Mouse (Mus musculus) ZHBTc4 (cell line): ENCODE data around the gene Zfp280b.
"Not testable (repeated sequence)": the region's sequence is repeated elsewhere in the genome, so short reads cannot be mapped to it uniquely, and the experiment has no call there.

ENCODE experiments used
- DNase-seq: peaks from one replicate; pipeline ENCODE4 v3.0.0-alpha.2; 2011; ENCODE audit warnings: low read depth, low spot score

The Zfp280b gene

GRCm38 (mm10) chr10:76032402-76033118, at the start of gene Zfp280b:
TSS of gene Zfp280b (plus strand) at chr10:76032650.
- peak; percentile 99 for DNase-seq

DNA sequence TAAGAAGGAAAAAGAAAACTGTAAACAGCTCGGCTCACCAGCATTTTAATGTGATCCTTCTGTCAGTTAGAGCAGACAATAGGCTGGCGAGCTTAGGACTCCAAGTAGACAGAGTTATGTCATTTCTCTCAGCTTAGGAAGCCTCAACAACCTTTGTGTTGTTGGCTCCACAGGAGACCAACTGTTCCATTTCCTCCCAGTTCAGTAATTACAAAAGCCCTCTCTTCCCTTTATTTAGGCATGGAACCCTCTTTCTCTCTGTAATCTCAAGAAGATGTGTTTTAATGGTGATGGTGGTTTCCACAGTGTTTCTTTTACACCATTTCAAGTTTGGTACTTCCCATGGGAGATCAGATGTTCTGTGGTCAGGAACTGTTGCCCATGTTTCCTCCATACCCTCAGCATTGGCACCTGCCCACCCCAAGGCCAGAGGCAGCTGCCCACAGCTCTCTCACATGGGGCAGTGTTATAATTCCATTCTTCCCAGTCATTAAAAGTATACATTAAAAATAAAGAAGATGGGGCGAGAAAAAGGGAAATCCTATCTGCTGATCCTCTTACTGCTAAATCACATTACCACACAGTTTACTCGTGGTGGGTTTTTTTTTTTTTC, 41.9 kb upstream of the Zfp280b start:
- peak; percentile 65 for DNase-seq

DNA sequence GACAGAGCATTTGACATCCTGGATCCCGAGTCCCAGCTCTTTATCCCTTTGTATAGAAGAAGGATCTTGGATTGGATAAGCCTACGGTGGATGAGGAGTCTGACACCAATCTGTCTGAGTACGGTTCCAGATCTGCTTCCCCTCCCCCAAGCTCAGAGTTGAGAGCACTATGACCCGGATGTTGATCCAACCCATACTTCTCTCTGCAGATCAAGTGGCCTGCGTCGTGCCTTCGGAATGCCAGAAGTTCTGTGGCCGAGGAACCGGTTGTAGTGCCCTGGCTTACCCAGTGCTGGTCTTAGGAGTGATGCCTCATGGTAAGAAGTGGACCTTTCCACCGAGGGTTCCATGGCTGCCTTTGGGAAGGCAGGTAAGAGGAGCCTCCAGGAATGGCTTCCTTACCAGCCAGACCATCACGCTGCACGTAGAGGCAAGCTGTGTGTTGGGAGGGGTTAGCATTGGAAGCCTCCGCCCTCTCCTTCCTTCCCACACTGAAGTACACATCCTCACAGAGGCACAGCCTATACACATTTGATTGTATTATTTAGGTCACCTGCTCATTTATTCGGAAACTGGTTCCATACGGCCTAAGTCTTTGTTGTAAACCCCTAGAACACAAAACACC, 38.7 kb upstream of the Zfp280b start:
- DNase-seq: peak; percentile 87

DNA sequence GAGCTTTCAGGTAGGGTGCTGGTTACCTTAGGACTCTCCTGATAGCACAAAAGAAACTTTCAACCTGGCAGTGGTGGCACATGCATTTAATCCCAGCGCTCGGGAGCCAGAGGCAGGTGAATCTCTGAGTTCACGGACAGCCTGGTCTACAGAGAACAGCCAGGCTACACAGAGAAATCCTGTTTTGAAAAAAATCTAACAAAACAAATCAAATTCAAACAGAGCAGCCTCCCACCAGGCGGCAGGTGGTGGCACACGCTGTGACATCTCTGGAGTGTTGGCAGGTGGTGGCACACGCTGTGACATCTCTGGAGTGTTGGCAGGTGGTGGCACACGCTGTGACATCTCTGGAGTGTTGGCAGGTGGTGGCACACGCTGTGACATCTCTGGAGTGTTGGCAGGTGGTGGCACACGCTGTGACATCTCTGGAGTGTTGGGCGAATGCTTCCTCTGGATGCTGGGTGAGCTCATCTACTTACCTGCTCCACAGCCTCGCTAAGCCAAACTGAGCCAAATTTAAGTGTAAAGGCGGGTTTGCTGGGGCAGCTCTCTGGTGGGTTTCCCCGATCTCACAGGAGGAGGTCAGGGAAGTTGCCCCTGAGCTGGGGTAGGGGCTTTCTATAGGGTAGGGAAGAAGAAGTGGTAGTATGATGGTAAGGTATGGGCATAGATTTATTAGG, 37.8 kb upstream of the Zfp280b start:
- not testable (repeated sequence) for DNase-seq

DNA sequence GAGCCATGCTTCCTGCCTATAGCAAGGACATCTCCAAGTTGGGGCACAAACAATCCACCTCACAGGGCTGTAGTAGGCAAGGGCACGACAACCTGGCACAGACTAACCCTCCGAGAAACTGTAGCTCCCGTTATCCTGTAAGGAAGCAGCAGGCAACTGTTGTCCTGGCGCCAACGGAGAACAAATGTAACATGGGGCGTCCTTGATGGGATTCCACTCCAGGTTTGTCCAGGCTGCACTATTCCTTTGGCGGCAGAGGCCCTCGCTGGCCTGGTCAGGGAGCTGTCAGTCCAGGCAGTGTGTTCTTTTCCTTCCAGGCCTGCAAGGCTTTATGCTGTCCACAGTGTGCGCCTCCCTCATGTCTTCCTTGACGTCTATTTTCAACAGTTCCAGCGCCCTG, 37.0 kb upstream of the Zfp280b start:
- no peak for DNase-seq

DNA sequence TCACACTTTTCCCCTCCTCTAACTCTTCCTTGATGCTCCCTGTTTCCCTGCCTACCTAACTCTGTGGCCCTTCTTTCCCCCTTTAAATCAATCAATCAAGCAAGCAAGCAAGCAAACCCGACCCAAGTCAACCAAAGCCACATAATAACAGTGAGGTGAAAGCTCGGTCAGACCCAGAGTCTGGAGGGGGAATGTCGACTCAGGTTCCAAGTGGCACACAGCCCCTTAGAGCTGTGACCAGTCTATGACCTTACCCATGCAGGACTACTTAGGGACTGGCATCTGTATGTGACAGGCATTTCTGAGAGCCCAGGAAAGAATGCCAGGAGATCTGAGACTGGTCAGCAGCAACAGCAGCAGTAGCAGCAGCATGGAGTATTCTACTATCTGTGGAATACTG, 36.1 kb upstream of the Zfp280b start:
- no peak for DNase-seq

DNA sequence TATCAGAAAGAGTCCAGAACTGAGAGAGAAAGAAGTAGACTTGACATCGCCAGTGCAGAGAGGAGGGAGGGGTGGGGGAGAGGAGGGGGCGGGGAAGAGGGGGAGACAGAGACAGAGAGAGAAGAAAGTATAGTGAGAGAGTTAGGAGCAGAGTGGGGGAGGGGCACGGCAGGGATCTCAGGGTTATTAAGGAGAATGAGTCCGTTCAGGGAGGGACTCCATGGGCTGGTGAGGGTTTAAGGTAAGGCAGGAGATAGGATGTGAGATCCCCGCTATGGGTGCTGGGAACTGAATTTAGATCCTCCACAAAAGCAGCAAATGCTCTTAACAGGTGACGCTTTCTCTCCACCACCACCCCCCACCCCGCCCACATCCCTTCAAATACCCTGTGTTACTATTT, 31.3 kb upstream of the Zfp280b start:
- DNase-seq: no peak

DNA sequence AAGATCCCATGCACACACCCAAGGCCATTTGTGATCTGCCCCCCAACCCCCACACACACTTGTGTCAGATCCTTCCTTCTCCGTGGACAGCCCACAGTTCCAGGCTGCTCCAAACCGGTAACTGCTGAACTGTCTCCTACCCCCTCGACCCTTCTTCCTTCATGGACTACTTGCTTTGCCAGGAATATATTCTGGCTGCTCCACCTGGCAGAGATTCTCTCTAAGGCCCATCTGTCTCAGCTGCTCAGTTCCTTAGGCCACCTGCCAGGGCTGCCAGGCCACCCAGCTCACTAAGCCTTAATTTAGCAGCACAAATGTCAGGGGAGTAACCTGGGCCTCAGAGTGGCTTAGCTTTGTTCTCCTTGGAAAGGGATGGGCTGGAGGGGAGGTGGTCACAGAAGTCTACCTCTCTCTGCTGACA, 30.3 kb upstream of the Zfp280b start:
- peak; percentile 39 for DNase-seq

DNA sequence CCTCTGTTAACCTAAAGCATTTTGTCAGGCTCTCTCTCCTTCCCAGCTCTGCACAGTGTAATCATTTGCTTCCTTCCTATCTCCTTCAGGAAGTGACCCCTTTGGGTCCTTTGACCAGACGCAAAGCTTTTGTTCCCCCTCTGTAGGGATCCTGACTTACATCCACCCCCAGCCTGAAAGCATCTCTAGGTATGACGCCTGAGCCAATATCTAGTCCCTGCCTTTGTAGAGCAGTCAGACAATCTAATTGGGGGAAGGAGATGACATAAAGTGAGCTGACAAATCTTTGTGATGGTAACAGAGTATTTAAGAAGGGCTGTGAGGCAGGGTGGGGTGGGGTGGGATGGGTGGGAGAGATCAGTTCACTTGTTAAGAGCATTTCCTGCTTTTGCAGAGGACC, 29.8 kb upstream of the Zfp280b start:
- DNase-seq: peak; percentile 79

DNA sequence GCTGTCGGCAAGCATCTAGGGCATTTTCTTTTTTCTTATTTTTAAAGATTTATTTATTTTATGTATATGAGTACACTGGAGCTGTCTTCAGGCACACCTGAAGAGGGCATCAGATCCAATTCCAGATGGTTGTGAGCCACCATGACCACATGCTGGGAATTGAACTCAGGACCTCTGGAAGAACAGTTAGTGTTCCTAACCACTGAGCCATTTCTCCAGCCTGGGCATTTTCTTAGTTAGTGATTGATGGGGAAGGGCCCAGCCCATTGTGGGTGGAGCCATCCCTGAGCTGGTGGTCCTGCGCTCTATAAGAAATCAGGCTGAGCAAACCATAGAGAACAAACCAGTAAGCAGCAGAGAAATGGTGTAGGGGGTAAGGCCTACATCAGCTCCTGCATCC, 29.2 kb upstream of the Zfp280b start:
- DNase-seq: peak; percentile 32

DNA sequence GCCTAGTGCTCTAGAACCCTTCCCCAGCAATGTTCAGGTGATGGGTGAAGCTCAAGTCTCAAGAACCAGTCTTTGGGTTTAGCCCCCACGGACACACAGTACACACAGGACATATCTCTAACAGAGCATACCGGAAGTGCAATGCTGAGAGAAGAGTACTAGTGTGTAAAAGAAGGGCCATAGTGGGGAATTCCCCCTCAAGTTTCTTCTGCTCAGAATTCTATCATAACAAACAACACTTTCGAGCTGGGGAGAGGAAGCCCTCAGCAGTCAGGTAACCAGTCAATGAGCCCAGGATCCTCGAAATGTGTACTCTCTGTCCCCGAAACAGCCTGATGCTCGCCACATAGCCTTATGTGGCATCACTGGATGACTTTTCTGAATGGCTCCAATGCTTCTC, 26.1 kb upstream of the Zfp280b start:
- no peak for DNase-seq

DNA sequence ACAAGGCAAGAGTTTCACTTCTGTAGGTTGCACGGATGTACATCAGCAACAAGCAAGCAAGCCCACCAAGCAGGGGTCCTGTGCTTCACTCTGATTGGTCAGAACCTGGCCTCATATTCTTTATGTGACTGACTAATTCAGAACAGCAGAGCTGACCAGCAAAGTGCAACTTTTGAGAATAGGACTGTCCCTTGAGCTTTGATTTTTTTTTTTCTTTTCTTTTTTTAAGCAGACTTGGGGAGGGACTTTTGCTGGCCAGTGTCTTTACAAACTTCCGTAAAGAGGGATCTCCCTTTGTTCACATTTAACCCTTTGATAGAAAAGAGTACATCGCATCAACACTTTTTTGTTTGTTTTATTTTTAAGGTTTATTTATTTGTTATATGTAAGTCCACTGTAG, 22.6 kb upstream of the Zfp280b start:
- no peak for DNase-seq

DNA sequence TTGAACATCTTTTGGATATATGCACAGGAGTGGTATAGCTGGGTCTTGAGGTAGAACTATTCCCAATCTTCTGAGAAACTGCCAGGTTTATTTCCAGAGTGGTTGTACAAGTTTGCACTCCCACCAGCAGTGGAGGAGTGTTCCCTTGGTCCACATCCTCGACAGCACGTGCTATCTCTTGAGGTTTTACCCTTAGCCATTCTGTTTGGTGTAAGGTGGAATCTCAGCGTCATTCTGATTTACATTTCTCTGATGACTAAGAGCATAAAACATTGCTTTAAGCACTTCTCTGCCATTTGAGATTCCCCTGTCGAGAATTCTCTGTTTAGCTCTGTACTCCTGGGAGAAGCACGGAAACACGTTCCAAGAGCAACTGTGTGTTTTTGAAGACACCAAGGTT, 19.5 kb upstream of the Zfp280b start:
- DNase-seq: no peak

DNA sequence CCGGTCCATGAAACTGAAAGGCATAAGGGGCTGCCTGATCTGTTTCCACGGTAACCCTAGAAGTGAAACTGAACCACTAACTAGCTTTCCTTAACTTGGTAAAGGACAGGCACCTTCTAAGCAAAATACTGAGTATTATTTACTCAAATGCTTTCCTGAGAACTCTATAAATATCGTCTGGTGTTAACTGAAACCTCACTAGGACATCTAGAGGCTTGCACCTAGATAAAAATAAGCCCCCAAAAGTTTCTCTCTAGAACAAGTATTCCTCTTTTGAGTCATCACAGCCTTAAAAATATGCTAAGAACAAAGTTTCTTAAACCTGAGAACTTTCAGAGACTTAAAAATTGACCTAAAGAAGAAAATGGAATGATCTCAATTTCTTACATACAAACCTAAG, 15.6 kb upstream of the Zfp280b start:
- no peak for DNase-seq

DNA sequence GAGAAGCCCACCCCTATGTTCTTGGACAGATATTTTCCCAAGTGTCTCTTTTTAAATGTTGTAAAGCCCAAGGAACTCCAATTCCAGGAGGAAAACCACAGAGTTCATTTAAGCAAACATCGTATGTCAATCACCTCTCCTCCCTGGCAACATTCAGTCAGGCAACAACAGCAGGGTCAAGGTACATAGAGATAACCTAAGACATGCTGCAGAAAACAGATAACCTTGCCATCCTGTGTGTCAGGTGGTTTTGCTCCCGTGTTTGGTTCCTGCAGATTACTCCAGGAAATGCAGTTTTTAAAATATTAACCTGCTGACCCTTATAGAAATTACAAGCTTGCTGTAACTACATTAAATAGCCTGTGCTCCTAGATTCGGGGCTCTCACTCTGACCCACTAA, 10.7 kb upstream of the Zfp280b start:
- no peak for DNase-seq

- peak; percentile 77 for DNase-seq
These were observed 8.5 kb upstream of the Zfp280b start for GRCm38 (mm10) chr10:76023921-76024320.

DNA sequence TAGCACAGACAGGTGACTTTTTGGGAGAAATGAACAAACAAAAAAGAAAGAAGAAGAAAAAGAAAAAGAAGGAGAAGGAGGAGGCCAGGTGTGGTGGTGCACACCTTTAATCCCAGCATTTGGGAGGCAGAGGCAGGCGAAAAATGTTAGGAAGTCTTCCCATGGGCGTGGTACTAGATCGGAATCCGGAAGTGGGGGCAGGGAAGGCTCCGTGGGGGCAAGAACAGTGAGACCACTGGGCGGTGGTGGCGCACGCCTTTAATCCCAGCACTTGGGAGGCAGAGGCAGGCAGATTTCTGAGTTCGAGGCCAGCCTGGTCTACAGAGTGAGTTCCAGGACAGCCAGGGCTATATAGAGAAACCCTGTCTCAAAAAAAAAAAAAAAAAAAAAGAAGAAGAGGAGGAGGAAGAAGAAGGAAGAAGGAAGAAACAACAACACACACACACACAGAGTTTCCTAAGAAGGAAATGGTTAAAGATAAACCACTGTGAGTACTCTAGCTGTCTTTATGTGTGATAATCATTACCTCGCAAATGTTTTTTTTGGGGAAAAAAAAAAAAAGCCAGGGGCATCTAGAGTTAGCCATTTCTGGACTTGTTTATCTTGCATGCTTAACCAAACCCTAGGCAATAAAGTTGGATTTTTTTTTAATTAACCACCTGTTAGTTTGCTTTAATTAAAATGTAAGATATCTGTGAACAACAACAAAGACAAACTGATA, 6.8 kb upstream of the Zfp280b start:
- DNase-seq: peak; percentile 91

- DNase-seq: peak; percentile 73
These were observed 5.1 kb upstream of the Zfp280b start for GRCm38 (mm10) chr10:76027127-76028015.

- peak; percentile 83 for DNase-seq
These were observed 4.5 kb upstream of the Zfp280b start for GRCm38 (mm10) chr10:76028016-76028366.

- DNase-seq: peak; percentile 57
These were observed 4.1 kb upstream of the Zfp280b start for GRCm38 (mm10) chr10:76028396-76028795.

DNA sequence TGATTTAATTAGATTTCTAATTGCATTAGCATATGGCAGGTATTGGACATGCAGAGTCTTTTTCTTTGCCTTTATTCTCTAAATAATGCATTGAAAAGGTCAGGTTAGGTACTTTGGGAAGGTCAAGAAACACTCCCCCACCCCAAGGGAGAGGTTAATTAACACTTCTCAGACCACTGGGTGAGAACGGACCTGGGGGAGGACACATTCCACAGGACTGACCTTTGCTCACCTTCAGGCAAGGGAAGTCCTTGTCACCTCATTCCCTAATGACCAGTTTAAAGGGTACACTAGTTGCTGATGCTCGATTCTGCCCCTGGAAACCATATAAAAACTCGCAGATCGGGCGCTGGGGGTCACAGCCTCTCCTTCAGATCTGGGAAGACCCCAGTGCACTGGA, 3.2 kb upstream of the Zfp280b start:
- DNase-seq: no peak
